Mouse (Mus musculus) embryonic facial prominence, embryonic 11.5 days (tissue): Measurements from ENCODE around the gene Tmem8b. TPM values are rescaled to one million over a fixed set of nuclear protein-coding genes. Genes with fewer than 3 reads are reported as not detected.
A peak's percentile ranks its signal among the peaks of the same experiment; 100 is the strongest.

Source experiments
- ATAC-seq: fragments of 200-750 bp; cut with Nextera tagmentation; replicated peaks from 2 replicates; pipeline ENCODE4 v1.8.0; 2017; ENCODE audit warnings: low read depth; ENCODE audit not compliant: insufficient number of reproducible peaks, low FRiP score, low TSS enrichment
- DNase-seq: peaks from one replicate; pipeline ENCODE4 v3.0.0-alpha.2; 2015; ENCODE audit warnings: low spot score
- H3K27ac ChIP-seq: fragments of 300-500 bp; sonication (generic); replicated peaks from 2 replicates; pipeline ENCODE4 v1.5.1; 2014; ENCODE audit warnings: mild to moderate bottlenecking, low read depth, low read length, control low read depth
- H3K27me3 ChIP-seq: fragments of 300-500 bp; sonication (generic); 2 replicates; pipeline ENCODE4 v1.6.1; 2014; ENCODE audit warnings: mild to moderate bottlenecking, low read length, moderate library complexity, mixed read lengths; ENCODE audit not compliant: control insufficient read depth, insufficient read depth
- H3K36me3 ChIP-seq: fragments of 300-500 bp; sonication (generic); replicated peaks from 2 replicates; pipeline ENCODE4 v1.6.1; 2014; ENCODE audit warnings: low read depth, mild to moderate bottlenecking, low read length, moderate library complexity, mixed read lengths; ENCODE audit not compliant: control insufficient read depth, insufficient read depth
- H3K4me1 ChIP-seq: fragments of 300-500 bp; sonication (generic); 2 replicates; pipeline ENCODE4 v1.6.1; 2014; ENCODE audit warnings: low read length, mixed read lengths; ENCODE audit not compliant: control insufficient read depth, insufficient read depth
- H3K4me2 ChIP-seq: fragments of 300-500 bp; sonication (generic); 2 replicates; pipeline ENCODE4 v1.6.1; 2014; ENCODE audit warnings: low read depth, mild to moderate bottlenecking, control low read depth, low read length, moderate library complexity
- H3K4me3 ChIP-seq: fragments of 300-500 bp; sonication (generic); 2 replicates; pipeline ENCODE4 v1.5.1; 2014; ENCODE audit warnings: low read depth, low read length, control low read depth
- H3K9ac ChIP-seq: fragments of 300-500 bp; sonication (generic); replicated peaks from 2 replicates; pipeline ENCODE4 v1.6.1; 2014; ENCODE audit warnings: mild to moderate bottlenecking, control low read depth, low read length
- H3K9me3 ChIP-seq: fragments of 300-500 bp; sonication (generic); replicated peaks from 2 replicates; pipeline ENCODE4 v1.6.1; 2016; ENCODE audit warnings: mild to moderate bottlenecking, low read length, inconsistent platforms, mixed read lengths; ENCODE audit not compliant: control insufficient read depth
- WGBS: fragments of 180-500 bp; shearing (Covaris S2); extraction: QIAGEN DNeasy Blood & Tissue Kit; methylation state at CpG from one replicate; pipeline ENCODE4 v1.1.7; 2014; 5-methylcytosine and 5-hydroxymethylcytosine counted together
- polyA plus RNA-seq: library from polyadenylated mRNA; unstranded; fragments of >200 nt; fragmentation: Nextera tagmentation; extraction: Ambion mirVana; gene quantifications from 2 replicates; pipeline ENCODE4 v1.2.1, GENCODE M21; 2014

Gene Tmem8b
- polyA plus RNA-seq, 1 experiment from 2014 or later: 2.1 TPM

DNA sequence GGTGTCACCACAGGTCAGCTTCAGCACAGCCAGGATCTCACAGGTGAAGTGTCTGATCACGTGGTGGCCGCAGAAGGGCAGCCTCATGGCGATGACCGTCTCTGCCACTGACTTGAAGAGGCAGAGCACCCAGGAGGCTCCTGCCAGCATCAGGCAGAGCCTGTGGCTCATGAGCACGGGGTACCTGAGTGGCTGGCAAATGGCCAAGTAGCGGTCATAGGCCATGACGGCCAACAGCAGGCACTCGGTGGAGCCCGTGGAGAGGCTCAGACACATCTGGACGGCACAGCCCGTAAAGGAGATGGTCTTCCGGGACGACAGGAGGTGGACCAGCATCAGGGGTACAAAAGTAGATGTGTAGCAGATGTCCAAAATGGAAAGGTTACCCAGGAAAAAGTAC lies 37.2 kb downstream of the Tmem8b start:
- Histone ChIP-seq H3K9ac (no peak overlapping the region), H3K4me2 (no peak overlapping the region), H3K36me3 (no peaks in the 10 kb centered on the region), H3K9me3 (no peaks in the 10 kb centered on the region), H3K4me1 (no peaks in the 10 kb centered on the region), H3K27me3 (no peaks in the 10 kb centered on the region), H3K27ac (no peak overlapping the region), H3K4me3 (no peak overlapping the region)
- ATAC-seq: no peak
- WGBS: 86% methylated on average over 13 of the region's 13 CpGs
- no peak for DNase-seq

DNA sequence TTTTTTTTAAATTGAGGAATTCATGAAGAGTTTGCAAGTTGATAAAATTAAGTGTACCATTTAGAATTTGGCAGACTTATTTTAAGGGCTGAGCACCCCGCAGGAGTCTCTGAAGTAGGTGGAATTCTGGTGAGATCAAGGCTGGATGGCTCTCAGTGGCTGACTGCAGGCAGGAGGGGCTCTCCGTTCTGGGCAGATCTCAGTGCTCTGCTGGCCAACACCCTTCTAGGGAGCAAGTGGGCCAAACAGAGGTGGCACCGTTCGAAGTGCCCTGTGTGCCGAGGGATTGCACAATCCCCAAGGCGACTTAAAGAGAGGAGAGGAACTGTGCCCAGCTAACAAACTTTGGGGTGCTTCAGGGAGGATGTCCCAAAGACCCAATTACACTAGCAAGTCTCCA lies 41.1 kb downstream of the Tmem8b start, which contains the start of gene Olfr71:
Gene Olfr71, minus strand, starts transcription at position 387 of the 400 bp plus-strand sequence.
- H3K27ac ChIP-seq: no peak within 1 kb of the TSS
- no peak within 1 kb of the TSS for H3K4me3 ChIP-seq
- 83% methylated on average over 6 of the region's 6 CpGs for WGBS
- H3K27me3 ChIP-seq: no peaks in the 10 kb centered on the region
- H3K9me3 ChIP-seq: no peaks in the 10 kb centered on the region
- no peak within 1 kb of the TSS for H3K4me2 ChIP-seq
- DNase-seq: no peak
- no peak within 1 kb of the TSS for H3K9ac ChIP-seq
- no peak for ATAC-seq
- H3K4me1 ChIP-seq: no peaks in the 10 kb centered on the region
- no peaks in the 10 kb centered on the region for H3K36me3 ChIP-seq

DNA sequence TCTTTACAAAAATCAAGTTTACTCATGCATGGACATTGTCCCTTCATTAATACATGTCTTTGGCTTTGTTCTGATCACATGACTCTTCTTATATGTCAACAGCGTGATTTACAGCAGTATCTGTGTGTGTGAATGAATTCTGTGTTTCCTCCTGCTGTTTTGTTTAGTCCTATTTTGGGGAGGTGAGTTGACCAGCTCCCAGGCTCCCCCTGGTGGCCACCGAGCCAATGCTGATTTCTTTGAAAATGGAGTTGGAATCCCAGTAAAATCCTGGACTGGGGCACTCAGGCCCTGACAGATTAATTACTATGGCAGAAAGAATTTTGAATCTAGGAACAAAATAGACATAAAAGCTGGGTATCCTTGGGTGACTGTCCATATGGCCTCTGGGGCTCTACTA lies 43.0 kb downstream of the Tmem8b start:
- Histone ChIP-seq H3K36me3 (no peaks in the 10 kb centered on the region), H3K9ac (no peak overlapping the region), H3K27ac (no peak overlapping the region), H3K4me1 (no peaks in the 10 kb centered on the region), H3K27me3 (no peaks in the 10 kb centered on the region), H3K4me2 (no peak overlapping the region), H3K4me3 (no peak overlapping the region), H3K9me3 (no peaks in the 10 kb centered on the region)
- 2% methylated on average over 2 of the region's 2 CpGs for WGBS
- DNase-seq (peak; percentile 76), ATAC-seq (no peak)

DNA sequence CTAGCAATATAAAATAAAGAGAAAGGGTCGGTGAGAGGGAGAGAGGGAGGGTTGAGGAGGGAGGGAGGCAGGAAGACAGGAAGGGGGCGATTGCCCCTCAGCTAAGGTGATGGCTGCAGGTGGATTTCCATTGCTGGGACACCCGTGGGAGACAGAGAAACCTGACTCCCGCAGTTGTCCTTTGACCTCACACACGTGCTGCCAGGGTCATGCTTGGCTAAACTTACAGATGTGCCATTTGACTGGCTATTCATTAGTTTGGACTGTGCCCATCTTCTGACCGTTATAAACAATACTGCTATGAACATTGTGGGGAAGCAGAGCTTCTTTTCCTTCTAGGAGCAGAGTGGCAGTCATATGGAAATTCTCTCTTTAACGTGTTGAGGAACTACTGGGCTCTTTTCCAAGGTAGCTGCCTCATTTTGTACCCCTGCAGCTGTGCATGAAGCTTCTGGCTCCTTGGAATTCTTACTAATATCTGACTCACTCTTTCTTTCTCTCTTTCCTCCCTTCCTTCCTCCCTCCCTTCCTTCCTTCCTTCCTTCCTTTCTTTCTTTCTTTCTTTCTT lies 45.0 kb downstream of the Tmem8b start:
- ATAC-seq: no peak
- Histone ChIP-seq H3K27me3 (no peaks in the 10 kb centered on the region), H3K9me3 (no peaks in the 10 kb centered on the region), H3K4me1 (no peaks in the 10 kb centered on the region), H3K27ac (no peak overlapping the region), H3K36me3 (no peaks in the 10 kb centered on the region), H3K4me3 (no peak overlapping the region), H3K4me2 (no peak overlapping the region), H3K9ac (no peak overlapping the region)
- 28% methylated on average over 7 of the region's 7 CpGs for WGBS
- no peak for DNase-seq

DNA sequence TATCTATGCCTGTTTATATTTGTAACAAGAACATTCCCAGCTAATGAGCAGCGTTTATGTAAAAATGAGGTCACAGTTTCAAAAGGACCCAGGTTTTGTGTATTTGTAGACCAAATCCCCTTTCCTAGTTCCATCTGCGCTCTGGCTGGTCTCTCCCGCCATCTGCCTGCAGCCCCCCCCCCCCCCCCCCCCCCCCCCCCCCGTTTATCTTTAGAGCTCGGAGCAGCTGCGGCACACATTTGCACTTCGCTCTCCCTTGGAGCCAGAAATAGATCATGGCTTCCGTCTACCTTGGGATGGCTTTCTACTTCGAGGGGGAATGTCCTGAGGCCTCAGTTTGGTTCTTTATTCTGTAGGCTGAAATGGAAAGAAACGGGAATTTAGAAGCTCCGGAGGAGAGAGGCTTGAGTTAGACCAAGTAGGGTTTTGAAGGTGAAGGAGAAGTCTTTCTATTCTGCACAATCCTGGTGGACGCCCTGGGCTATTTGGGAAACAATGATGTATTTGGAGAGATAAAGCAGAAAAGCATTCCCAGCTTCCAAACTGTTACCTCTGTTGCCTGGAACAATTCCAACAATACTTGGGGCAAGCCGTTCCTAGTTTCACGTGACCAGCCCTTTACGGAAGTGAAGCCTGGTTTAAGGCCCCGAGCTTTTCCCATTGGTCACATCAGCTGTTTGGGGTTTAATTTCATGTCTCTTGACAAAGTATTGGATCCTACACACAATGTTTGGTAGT lies 51.9 kb downstream of the Tmem8b start:
- Histone ChIP-seq H3K4me3 (no peak overlapping the region), H3K4me1 (no peaks in the 10 kb centered on the region), H3K9ac (no peak overlapping the region), H3K27ac (no peak overlapping the region), H3K36me3 (no peaks in the 10 kb centered on the region), H3K27me3 (no peaks in the 10 kb centered on the region), H3K9me3 (no peaks in the 10 kb centered on the region), H3K4me2 (no peak overlapping the region)
- no peak for ATAC-seq
- WGBS: 66% methylated on average over 14 of the region's 16 CpGs
- DNase-seq: peak; percentile 14

DNA sequence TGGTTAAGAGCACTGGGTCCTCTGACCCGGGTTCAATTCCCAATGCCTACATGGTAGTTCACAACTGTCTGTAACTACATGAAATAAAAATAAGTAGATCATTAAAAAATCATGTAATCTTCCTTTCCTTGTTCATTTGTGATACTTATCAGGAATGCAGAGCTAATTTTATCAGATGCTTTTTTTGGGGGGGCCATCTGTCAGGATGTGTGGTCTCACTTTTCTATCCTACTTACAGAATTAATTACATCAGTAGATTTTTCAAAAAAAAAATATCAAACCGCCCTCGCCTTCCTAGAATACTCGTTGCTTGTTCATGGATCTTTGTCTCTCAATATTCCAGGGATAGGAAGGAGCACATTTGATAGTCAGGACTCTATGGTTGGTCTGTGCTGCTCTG lies 53.4 kb downstream of the Tmem8b start:
- no peaks in the 10 kb centered on the region for H3K4me1 ChIP-seq
- 90% methylated on average over 4 of the region's 4 CpGs for WGBS
- no peaks in the 10 kb centered on the region for H3K27me3 ChIP-seq
- no peak overlapping the region for H3K27ac ChIP-seq
- no peak overlapping the region for H3K4me3 ChIP-seq
- H3K9ac ChIP-seq: no peak overlapping the region
- no peaks in the 10 kb centered on the region for H3K36me3 ChIP-seq
- no peak for DNase-seq
- no peak for ATAC-seq
- no peak overlapping the region for H3K4me2 ChIP-seq
- no peaks in the 10 kb centered on the region for H3K9me3 ChIP-seq

DNA sequence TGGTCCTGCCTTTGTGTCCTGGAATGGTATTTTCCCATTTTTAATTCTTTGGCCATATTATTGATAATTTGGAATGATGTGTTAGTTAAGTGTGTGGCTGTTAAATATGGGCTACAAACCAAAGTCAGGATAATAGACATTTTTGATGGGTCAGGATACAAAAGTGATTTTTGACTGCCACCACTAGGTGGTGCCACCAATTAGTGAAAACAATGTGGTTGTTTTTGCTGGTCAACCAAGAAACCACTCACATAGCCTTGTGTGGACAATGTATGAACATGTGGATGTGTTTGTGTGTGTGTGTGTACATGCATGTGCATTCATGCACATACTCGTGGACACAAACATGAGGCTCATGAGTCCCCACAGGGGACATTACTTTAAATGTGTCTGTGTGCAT lies 56.0 kb downstream of the Tmem8b start:
- ATAC-seq: no peak
- H3K27me3 ChIP-seq: no peaks in the 10 kb centered on the region
- no peak overlapping the region for H3K9ac ChIP-seq
- H3K4me3 ChIP-seq: no peak overlapping the region
- H3K4me1 ChIP-seq: no peaks in the 10 kb centered on the region
- H3K27ac ChIP-seq: no peak overlapping the region
- H3K9me3 ChIP-seq: no peaks in the 10 kb centered on the region
- no peaks in the 10 kb centered on the region for H3K36me3 ChIP-seq
- no peak overlapping the region for H3K4me2 ChIP-seq
- DNase-seq: peak; percentile 69
- 23% methylated on average over 1 of the region's 1 CpGs for WGBS

DNA sequence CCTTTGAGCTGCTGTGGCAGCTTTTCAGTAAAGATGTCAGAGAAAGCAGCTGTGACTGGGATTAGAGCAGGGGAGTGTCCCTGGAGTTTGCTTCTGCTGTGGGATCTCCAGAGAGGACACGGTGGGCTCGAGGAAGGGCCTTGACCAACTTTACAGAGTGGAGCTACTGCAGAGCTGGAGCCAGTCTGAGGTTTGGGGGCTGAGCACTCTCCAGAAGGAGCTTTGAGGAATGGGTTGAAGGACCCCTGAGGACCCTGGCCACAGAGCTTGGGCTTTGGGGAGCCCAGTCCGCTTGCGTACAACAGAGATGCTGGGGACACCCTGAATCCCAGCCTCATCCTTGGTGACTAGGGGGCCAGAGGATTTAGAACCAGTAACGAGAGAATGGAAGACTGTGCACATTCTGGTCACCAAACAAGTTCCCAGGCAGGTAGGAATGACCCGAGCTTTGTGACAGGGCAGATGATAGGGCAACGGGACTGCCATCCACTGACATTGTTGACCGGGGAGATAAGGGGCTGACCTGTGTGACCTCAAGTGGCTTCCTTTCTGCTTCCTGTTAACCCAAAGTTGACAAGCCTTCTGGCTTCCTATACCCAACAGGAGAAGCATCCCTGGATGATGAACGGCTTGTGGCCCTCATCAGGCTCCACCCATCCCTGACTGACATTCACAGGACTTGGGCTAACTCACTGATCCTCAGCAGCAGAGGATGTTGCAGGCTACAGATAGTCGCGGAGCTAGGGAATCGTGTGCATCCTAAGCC lies 57.6 kb downstream of the Tmem8b start:
- H3K4me3 ChIP-seq: no peak overlapping the region
- ATAC-seq (no peak), DNase-seq (no peak)
- H3K9me3 ChIP-seq: no peaks in the 10 kb centered on the region
- no peaks in the 10 kb centered on the region for H3K27me3 ChIP-seq
- no peak overlapping the region for H3K27ac ChIP-seq
- H3K36me3 ChIP-seq: no peaks in the 10 kb centered on the region
- no peaks in the 10 kb centered on the region for H3K4me1 ChIP-seq
- H3K9ac ChIP-seq: no peak overlapping the region
- 64% methylated on average over 12 of the region's 12 CpGs for WGBS
- no peak overlapping the region for H3K4me2 ChIP-seq
